Mouse (Mus musculus) liver, postnatal 0 days (tissue): ENCODE data around the gene Gm26602.

Experiments
- CTCF ChIP-seq: sonication (generic); IDR thresholded peaks from 2 replicates; pipeline ENCODE4 v1.5.1; 2016; ENCODE audit warnings: antibody characterized with exemption, low read depth
- EP300 ChIP-seq: IDR thresholded peaks from 2 replicates; pipeline ENCODE4 v1.6.1; 2016; ENCODE audit warnings: antibody characterized with exemption, low read depth, mild to moderate bottlenecking

GRCm38 (mm10) chr10:79931797-79932196 is 21.1 kb downstream of the Gm26602 start:
- TF ChIP-seq CTCF: no peak
- TF ChIP-seq EP300: no peak
